Mouse (Mus musculus) erythroblast, embryonic 14.5 days (primary cell): ENCODE data around the gene Kif16b. TPM values are rescaled to one million over a fixed set of nuclear protein-coding genes. Genes with fewer than 3 reads are reported as not detected.
"Not testable (repeated sequence)": the region's sequence is repeated elsewhere in the genome, so short reads cannot be mapped to it uniquely, and the experiment has no call there.

Experiments used
- H3K27me3 ChIP-seq: 2 replicates; pipeline ENCODE4 v1.6.1; 2012; ENCODE audit warnings: inconsistent platforms; ENCODE audit not compliant: control insufficient read depth
- H3K36me3 ChIP-seq: 2 replicates; pipeline ENCODE4 v1.6.1; 2012; ENCODE audit warnings: mild to moderate bottlenecking, inconsistent platforms; ENCODE audit not compliant: control insufficient read depth
- H3K4me1 ChIP-seq: 2 replicates; pipeline ENCODE4 v1.6.1; 2012; ENCODE audit warnings: inconsistent platforms; ENCODE audit not compliant: control insufficient read depth
- H3K4me3 ChIP-seq: replicated peaks from 2 replicates; pipeline ENCODE3; 2012; ENCODE audit warnings: moderate library complexity, mild to moderate bottlenecking, inconsistent platforms
- H3K9me3 ChIP-seq: 2 replicates; pipeline ENCODE4 v1.6.1; 2012; ENCODE audit warnings: low read length, inconsistent platforms, mixed read lengths; ENCODE audit not compliant: control insufficient read depth
- GATA1 ChIP-seq: IDR thresholded peaks from 2 replicates; pipeline ENCODE4 v1.6.1; 2012; ENCODE audit warnings: low read length, inconsistent platforms, mixed read lengths
- TAL1 ChIP-seq: IDR thresholded peaks from 3 replicates; pipeline ENCODE4 v1.6.1; 2012; ENCODE audit warnings: low read length, inconsistent platforms, mixed read lengths
- polyA plus RNA-seq: library from polyadenylated mRNA; stranded (reverse); fragments of >175 nt; gene quantifications from 2 replicates; pipeline ENCODE4 v1.2.3, GENCODE M21; 2012

The Kif16b gene
- polyA plus RNA-seq, 1 experiment: 0.07 TPM

- Histone ChIP-seq H3K4me3 (no peak overlapping the region), H3K4me1 (no peaks in the 10 kb centered on the region), H3K36me3 (no peaks in the 10 kb centered on the region), H3K9me3 (no peaks in the 10 kb centered on the region), H3K27me3 (no peaks in the 10 kb centered on the region)
- TF ChIP-seq TAL1 (no peak), GATA1 (no peak)
Measured at GRCm38 (mm10) chr2:142596176-142597170, 304.9 kb downstream of the Kif16b start.

GRCm38 (mm10) chr2:142590938-142591337 lies 310.4 kb downstream of the Kif16b start:
- Histone ChIP-seq H3K9me3 (no peaks in the 10 kb centered on the region), H3K4me3 (no peak overlapping the region), H3K36me3 (no peaks in the 10 kb centered on the region), H3K27me3 (no peaks in the 10 kb centered on the region), H3K4me1 (no peaks in the 10 kb centered on the region)
- TF ChIP-seq GATA1 (no peak), TAL1 (no peak)

GRCm38 (mm10) chr2:142590284-142590724 lies 311.0 kb downstream of the Kif16b start:
- H3K9me3 ChIP-seq: no peaks in the 10 kb centered on the region; the same call in 1 of the 2 replicates
- TF ChIP-seq TAL1 (no peak), GATA1 (no peak)

GRCm38 (mm10) chr2:142589403-142590283 lies 311.7 kb downstream of the Kif16b start:
- no peak overlapping the region for H3K4me3 ChIP-seq
- no peaks in the 10 kb centered on the region for H3K36me3 ChIP-seq
- H3K27me3 ChIP-seq: no peaks in the 10 kb centered on the region
- no peaks in the 10 kb centered on the region; the same call in 1 of the 2 replicates for H3K9me3 ChIP-seq
- H3K4me1 ChIP-seq: no peaks in the 10 kb centered on the region
- TF ChIP-seq GATA1: no peak
- TF ChIP-seq TAL1: no peak

More at GRCm38 (mm10) chr2:142590284-142590724, 311.0 kb downstream of the Kif16b start:
- H3K36me3 ChIP-seq: no peaks in the 10 kb centered on the region
- H3K4me3 ChIP-seq: no peak overlapping the region
- no peaks in the 10 kb centered on the region for H3K4me1 ChIP-seq
- H3K27me3 ChIP-seq: no peaks in the 10 kb centered on the region

- Histone ChIP-seq H3K9me3 (no peaks in the 10 kb centered on the region; the same call in 1 of the 2 replicates), H3K4me1 (no peaks in the 10 kb centered on the region), H3K27me3 (no peaks in the 10 kb centered on the region), H3K36me3 (no peaks in the 10 kb centered on the region), H3K4me3 (no peak overlapping the region)
- TF ChIP-seq GATA1: no peak
- TF ChIP-seq TAL1: no peak
Measured at GRCm38 (mm10) chr2:142585845-142586244, 315.5 kb downstream of the Kif16b start.

- no peak for TF ChIP-seq TAL1
- no peak for TF ChIP-seq GATA1
- H3K27me3 ChIP-seq: no peaks in the 10 kb centered on the region
- H3K4me1 ChIP-seq: no peaks in the 10 kb centered on the region
- no peaks in the 10 kb centered on the region; the same call in 1 of the 2 replicates for H3K9me3 ChIP-seq
- H3K36me3 ChIP-seq: no peaks in the 10 kb centered on the region
- H3K4me3 ChIP-seq: no peak overlapping the region
Measured at GRCm38 (mm10) chr2:142584851-142585737, 316.2 kb downstream of the Kif16b start.

- no peaks in the 10 kb centered on the region for H3K27me3 ChIP-seq
- no peaks in the 10 kb centered on the region; the same call in 1 of the 2 replicates for H3K9me3 ChIP-seq
- H3K36me3 ChIP-seq: no peaks in the 10 kb centered on the region
- no peak overlapping the region for H3K4me3 ChIP-seq
- no peaks in the 10 kb centered on the region for H3K4me1 ChIP-seq
- TF ChIP-seq TAL1: no peak
- TF ChIP-seq GATA1: no peak
Measured at GRCm38 (mm10) chr2:142580449-142580848, 320.9 kb downstream of the Kif16b start.

- not testable (repeated sequence) for H3K9me3 ChIP-seq, H3K36me3 ChIP-seq, H3K4me3 ChIP-seq, H3K27me3 ChIP-seq, H3K4me1 ChIP-seq
Measured at GRCm38 (mm10) chr2:142577414-142577813, 323.9 kb downstream of the Kif16b start.
